Mouse (Mus musculus) CH12.LX (cell line): ENCODE measurements around the gene Whrn. TPM values are rescaled to one million over a fixed set of nuclear protein-coding genes. Genes with fewer than 3 reads are reported as not detected.
A peak's percentile ranks its signal among the peaks of the same experiment; 100 is the strongest.

ENCODE experiments used
- DNase-seq: peaks from one replicate; pipeline ENCODE4 v3.0.0-alpha.2; 2013; ENCODE audit errors: extremely low read depth
- H3K27ac ChIP-seq: 2 replicates; pipeline ENCODE4 v1.5.1; 2012; ENCODE audit warnings: low read depth, mild to moderate bottlenecking, control low read depth, moderate library complexity; ENCODE audit not compliant: insufficient read depth
- H3K27me3 ChIP-seq: replicated peaks from 2 replicates; pipeline ENCODE3; 2012; ENCODE audit warnings: inconsistent platforms
- H3K36me3 ChIP-seq, 2 experiments: replicated peaks in 1 of 2; 2 replicates each; pipeline versions ENCODE3 to v1.6.1; 2012; ENCODE audit warnings: inconsistent platforms in 1 of 2, low read length in 1 of 2, mild to moderate bottlenecking in 1 of 2, mixed read lengths in 1 of 2, moderate library complexity in 1 of 2; ENCODE audit not compliant: control insufficient read depth in 1 of 2, insufficient read depth in 1 of 2
- H3K4me1 ChIP-seq, 2 experiments: 2 replicates each; pipeline ENCODE4 v1.6.1; 2012; ENCODE audit warnings: inconsistent platforms in 1 of 2, moderate library complexity in 1 of 2; ENCODE audit not compliant: insufficient read depth in 2 of 2, control insufficient read depth in 1 of 2
- H3K4me2 ChIP-seq: 2 replicates; pipeline ENCODE4 v1.6.1; 2012; ENCODE audit warnings: low read depth, mild to moderate bottlenecking, control low read depth; ENCODE audit not compliant: poor library complexity, insufficient read depth, severe bottlenecking
- H3K4me3 ChIP-seq, 3 experiments: fragments of 150-350 bp in 1 of 3; sonication (generic) in 1 of 3; replicated peaks in 1 of 3; 2 replicates each; pipeline versions ENCODE3 to v1.5.1; 2011 to 2012; ENCODE audit warnings: low read depth in 2 of 3, low read length in 2 of 3, mild to moderate bottlenecking in 2 of 3, moderate library complexity in 2 of 3, control low read depth in 1 of 3, improper control_type of control experiment in 1 of 3, inconsistent platforms in 1 of 3, mixed read lengths in 1 of 3; ENCODE audit not compliant: poor library complexity in 1 of 3
- H3K79me2 ChIP-seq: replicated peaks from 2 replicates; pipeline ENCODE4 v1.6.1; 2012; ENCODE audit warnings: mild to moderate bottlenecking, moderate library complexity; ENCODE audit not compliant: control insufficient read depth, poor library complexity, insufficient read depth, severe bottlenecking; ENCODE audit errors: extremely low read depth
- H3K9ac ChIP-seq: 2 replicates; pipeline ENCODE4 v1.6.1; 2012; ENCODE audit warnings: low read depth, mild to moderate bottlenecking, control low read depth, moderate library complexity; ENCODE audit not compliant: insufficient read depth
- H3K9me3 ChIP-seq: replicated peaks from 2 replicates; pipeline ENCODE3; 2012; ENCODE audit warnings: low read length, inconsistent platforms, mixed read lengths
- CHD1 ChIP-seq: IDR thresholded peaks from 2 replicates; pipeline ENCODE4 v1.6.1; 2012; ENCODE audit warnings: low read depth, low read length, improper control_type of control experiment, inconsistent platforms
- CTCF ChIP-seq, 2 experiments: IDR thresholded peaks in 1 of 2; conservative IDR thresholded peaks in 1 of 2; 2 replicates each; pipeline ENCODE4 v1.5.1; 2011 to 2012; ENCODE audit warnings: low read depth in 2 of 2, low read length in 2 of 2, improper control_type of control experiment in 1 of 2, inconsistent platforms in 1 of 2, mild to moderate bottlenecking in 1 of 2, moderate library complexity in 1 of 2
- EP300 ChIP-seq: IDR thresholded peaks from 2 replicates; pipeline ENCODE4 v1.6.1; 2011; ENCODE audit warnings: low read length, improper control_type of control experiment
- JUND ChIP-seq: conservative IDR thresholded peaks from 2 replicates; pipeline ENCODE4 v1.6.1; 2011; ENCODE audit warnings: low read depth, low read length, improper control_type of control experiment
- KAT2A ChIP-seq: IDR thresholded peaks from 2 replicates; pipeline ENCODE4 v1.6.1; 2012; ENCODE audit warnings: low read length, improper control_type of control experiment, inconsistent platforms; ENCODE audit not compliant: insufficient replicate concordance
- MAX ChIP-seq: IDR thresholded peaks from 2 replicates; pipeline ENCODE4 v1.6.1; 2011; ENCODE audit warnings: low read length, improper control_type of control experiment
- MAZ ChIP-seq: IDR thresholded peaks from 2 replicates; pipeline ENCODE4 v1.6.1; 2012; ENCODE audit warnings: low read depth, mild to moderate bottlenecking, inconsistent platforms, low read length, improper control_type of control experiment, moderate library complexity
- MEF2A ChIP-seq: IDR thresholded peaks from 2 replicates; pipeline ENCODE4 v1.6.1; 2014; ENCODE audit warnings: low read depth, mild to moderate bottlenecking, inconsistent platforms, low read length, improper control_type of control experiment, borderline replicate concordance
- MXI1 ChIP-seq: IDR thresholded peaks from 2 replicates; pipeline ENCODE4 v1.6.1; 2011; ENCODE audit warnings: mild to moderate bottlenecking, low read depth, low read length, improper control_type of control experiment
- MYC ChIP-seq: IDR thresholded peaks from 2 replicates; pipeline ENCODE4 v1.6.1; 2011; ENCODE audit warnings: low read depth, mild to moderate bottlenecking, improper control_type of control experiment, low read length
- NELFE ChIP-seq: IDR thresholded peaks from 2 replicates; pipeline ENCODE4 v1.6.1; 2011; ENCODE audit warnings: low read depth, low read length, improper control_type of control experiment
- NRF1 ChIP-seq: IDR thresholded peaks from 2 replicates; pipeline ENCODE4 v1.6.1; 2014; ENCODE audit warnings: low read depth, mild to moderate bottlenecking, inconsistent platforms, low read length, improper control_type of control experiment, moderate library complexity
- POLR2A ChIP-seq: IDR thresholded peaks from 2 replicates; pipeline ENCODE4 v1.6.1; 2011; ENCODE audit warnings: low read depth, mild to moderate bottlenecking, improper control_type of control experiment, low read length
- RAD21 ChIP-seq: IDR thresholded peaks from 2 replicates; pipeline ENCODE4 v1.6.1; 2011; ENCODE audit warnings: low read depth, mild to moderate bottlenecking, low read length, improper control_type of control experiment, moderate library complexity
- RCOR1 ChIP-seq: conservative IDR thresholded peaks from 2 replicates; pipeline ENCODE4 v1.6.1; 2012; ENCODE audit warnings: low read depth, mild to moderate bottlenecking, inconsistent platforms, low read length, improper control_type of control experiment
- TBP ChIP-seq: conservative IDR thresholded peaks from 2 replicates; pipeline ENCODE4 v1.6.1; 2011; ENCODE audit warnings: low read depth, low read length, improper control_type of control experiment
- ZC3H11A ChIP-seq: IDR thresholded peaks from 2 replicates; pipeline ENCODE4 v1.6.1; 2012; ENCODE audit warnings: low read depth, mild to moderate bottlenecking, inconsistent platforms, low read length, improper control_type of control experiment
- ZNF384 ChIP-seq: IDR thresholded peaks from 2 replicates; pipeline ENCODE4 v1.6.1; 2012; ENCODE audit warnings: low read depth, low read length, improper control_type of control experiment, inconsistent platforms
- dilution Hi-C: fragments of 300-500 bp; cut with MboI; formaldehyde crosslinking; loops from 2 replicates; pipeline ENCODE4 v1.14.3; 2020; ENCODE audit warnings: low sequenced_read_pairs; ENCODE audit not compliant: extremely low pct_unique_long_range_greater_than_20kb, extremely low pct_ligation_motif_present
- in situ Hi-C: fragments of 300-500 bp; cut with MboI; formaldehyde crosslinking; loops from 3 replicates; pipeline ENCODE4 v1.14.3; 2019; ENCODE audit warnings: low sequenced_read_pairs, low pct_ligation_motif_present, low pct_unique_long_range_greater_than_20kb, mixed read lengths
- polyA plus RNA-seq: library from polyadenylated mRNA; unstranded; fragments of >175 nt; gene quantifications from 2 replicates; pipeline ENCODE4 v1.2.1, GENCODE M21; 2012; ENCODE audit warnings: low read depth; ENCODE audit not compliant: insufficient read length
- total RNA-seq, 2 experiments: library from RNA; depleted of rRNA; stranded (reverse); fragments of 300-350 nt in 1 of 2; fragments of >200 nt in 1 of 2; gene quantifications; 2 replicates each; pipeline ENCODE4 v1.2.3; 2012 to 2014

The Whrn gene
- total and polyA plus RNA-seq, 3 experiments, result 0.99 to 9.4 (median 4.5) TPM

- in situ Hi-C loops, result no loop called here
- no peak for DNase-seq
- H3K9ac ChIP-seq, result no peak overlapping the region
- no peak overlapping the region for H3K4me3 ChIP-seq
- peaks cover 6 to 25% of the 10 kb centered on the region in 2 experiments for H3K4me1 ChIP-seq
- TF ChIP-seq EP300 (no peak), CTCF (conservative IDR thresholded peaks at IDR 0.05 in 1 of 2, IDR thresholded peaks at IDR 0.05 in 1 of 2; ENCODE audit: low read depth in 2 of 2, low read length in 2 of 2) (no peak), RAD21 (no peak), MAX (no peak), MXI1 (no peak), POLR2A (no peak), KAT2A (no peak), ZNF384 (peak; percentile 69), MAZ (no peak)
- no peak overlapping the region for H3K27ac ChIP-seq
- H3K9me3 ChIP-seq, result peaks cover 5% of the 10 kb centered on the region
- H3K79me2 ChIP-seq, result no peaks in the 10 kb centered on the region
- H3K36me3 ChIP-seq, result peaks cover 0 to 13% of the 10 kb centered on the region in 2 experiments
- H3K4me2 ChIP-seq, result no peak overlapping the region
- H3K27me3 ChIP-seq, result no peaks in the 10 kb centered on the region
- dilution Hi-C loops, result no loop called here
These were observed 43.2 kb downstream of the Whrn start for GRCm38 (mm10) chr4:63452555-63452954.

- Histone ChIP-seq H3K36me3 (peaks cover 0 to 14% of the 10 kb centered on the region in 2 experiments), H3K4me2 (no peak overlapping the region), H3K27me3 (no peaks in the 10 kb centered on the region), H3K27ac (no peak overlapping the region), H3K4me3 (no peak overlapping the region), H3K9me3 (peaks cover 12% of the 10 kb centered on the region), H3K4me1 (peaks cover 2 to 23% of the 10 kb centered on the region in 2 experiments; a peak in 3 of 4 replicates), H3K9ac (no peak overlapping the region), H3K79me2 (no peaks in the 10 kb centered on the region)
- DNase-seq, result no peak
- no peak for TF ChIP-seq MYC
- no peak for TF ChIP-seq MXI1
- TF ChIP-seq ZNF384, result no peak
- TF ChIP-seq RCOR1, result no peak
- TF ChIP-seq TBP, result no peak
- no peak for TF ChIP-seq MEF2A
- TF ChIP-seq CHD1, result no peak
- no peak for TF ChIP-seq NRF1
- no peak for TF ChIP-seq NELFE
- TF ChIP-seq JUND, result no peak
- no peak for TF ChIP-seq ZC3H11A
- in situ Hi-C loops, result no loop called here
- dilution Hi-C loops, result no loop called here
These were observed 45.2 kb downstream of the Whrn start for GRCm38 (mm10) chr4:63450551-63450950.
